ENCODE assay signal across 19 mouse cellular contexts in genomic region chr8:12156893-12157292, GRCm38 (mm10).
"Had no signal": no experiment of that assay in that cellular context is flagged by ENCODE, and none has a peak within 500 bp of the region (broad histone marks: within the 10 kb centered on the region; RNA-seq: fewer than 3 reads in every experiment).

No protein-coding gene starts in this region.

- DNase-seq: kidney, adult 2 months; kidney, postnatal 10 days; kidney, postnatal 36 days; left cerebral cortex, postnatal 4 days; liver, postnatal 0 days; lung, postnatal 14 days; retina, postnatal 1 day; right cerebral cortex, postnatal 4 days; spleen, adult 18-20 months; thymus, postnatal 25 days had no signal

- H3K36me3 ChIP-seq: limb, embryonic 12.5 days; limb, embryonic 15.5 days; midbrain, embryonic 12.5 days; midbrain, embryonic 15.5 days; neural tube, embryonic 13.5 days had no signal

- H3K4me1 ChIP-seq: limb, embryonic 12.5 days; limb, embryonic 15.5 days; midbrain, embryonic 15.5 days had no signal

- H3K9ac ChIP-seq: hindbrain, embryonic 14.5 days; limb, embryonic 12.5 days; limb, embryonic 15.5 days; liver, embryonic 14.5 days; liver, postnatal 0 days; midbrain, embryonic 12.5 days; midbrain, embryonic 15.5 days; neural tube, embryonic 13.5 days had no signal

- ATAC-seq: liver, postnatal 0 days; midbrain, embryonic 15.5 days had no signal

- H3K4me2 ChIP-seq: hindbrain, embryonic 14.5 days; limb, embryonic 12.5 days; limb, embryonic 15.5 days; liver, embryonic 11.5 days; midbrain, embryonic 12.5 days; midbrain, embryonic 15.5 days; neural tube, embryonic 13.5 days had no signal

- H3K27me3 ChIP-seq: limb, embryonic 15.5 days had no signal

- H3K9me3 ChIP-seq: limb, embryonic 12.5 days; limb, embryonic 15.5 days; midbrain, embryonic 12.5 days; midbrain, embryonic 15.5 days; neural tube, embryonic 13.5 days had no signal

- H3K27ac ChIP-seq: hindbrain, embryonic 14.5 days; limb, embryonic 12.5 days; limb, embryonic 15.5 days; liver, embryonic 14.5 days; macrophage; midbrain, embryonic 12.5 days; midbrain, embryonic 15.5 days; neural tube, embryonic 13.5 days had no signal

- H3K4me3 ChIP-seq: limb, embryonic 12.5 days; limb, embryonic 15.5 days; midbrain, embryonic 12.5 days; midbrain, embryonic 15.5 days; neural tube, embryonic 13.5 days had no signal
